Mouse (Mus musculus) spleen, adult 2 months (tissue): ENCODE measurements around the gene Areg.

Experiments
- CTCF ChIP-seq: fragments of 200-500 bp; IDR thresholded peaks from 2 replicates; pipeline ENCODE4 v1.5.1; 2011; ENCODE audit warnings: mild to moderate bottlenecking, inconsistent platforms; ENCODE audit not compliant: insufficient read depth, insufficient read length, insufficient replicate concordance; ENCODE audit errors: extremely low read depth
- POLR2A ChIP-seq: fragments of 200-500 bp; IDR thresholded peaks from 2 replicates; pipeline ENCODE4 v1.6.1; 2011; ENCODE audit warnings: low read depth, low read length, inconsistent platforms

- no peak for TF ChIP-seq CTCF
- TF ChIP-seq POLR2A = no peak
These were observed 12.8 kb upstream of the Areg start for GRCm38 (mm10) chr5:91126623-91127022.
